Mouse (Mus musculus) forebrain, embryonic 11.5 days (tissue): ENCODE data around the gene Cstb. TPM values are rescaled to one million over a fixed set of nuclear protein-coding genes. Genes with fewer than 3 reads are reported as not detected.

ENCODE experiments used
- ATAC-seq: fragments of 200-750 bp; cut with Nextera tagmentation; replicated peaks from 2 replicates; pipeline ENCODE4 v1.8.0; 2017; ENCODE audit warnings: moderate TSS enrichment; ENCODE audit not compliant: low FRiP score
- DNase-seq: peaks from one replicate; pipeline ENCODE4 v3.0.0-alpha.2; 2017; ENCODE audit warnings: low spot score
- H3K27ac ChIP-seq: fragments of 300-500 bp; sonication (generic); 2 replicates; pipeline ENCODE4 v1.5.1; 2014; ENCODE audit warnings: low read depth, low read length
- H3K27me3 ChIP-seq: fragments of 300-500 bp; sonication (generic); 2 replicates; pipeline ENCODE4 v1.6.1; 2014; ENCODE audit warnings: mild to moderate bottlenecking, low read length, mixed read lengths; ENCODE audit not compliant: control insufficient read depth, insufficient read depth
- H3K36me3 ChIP-seq: fragments of 300-500 bp; sonication (generic); 2 replicates; pipeline ENCODE4 v1.6.1; 2014; ENCODE audit warnings: mild to moderate bottlenecking, low read length, moderate library complexity, mixed read lengths; ENCODE audit not compliant: control insufficient read depth, insufficient read depth
- H3K4me1 ChIP-seq: fragments of 300-500 bp; sonication (generic); replicated peaks from 2 replicates; pipeline ENCODE4 v1.6.1; 2014; ENCODE audit warnings: low read length, mixed read lengths; ENCODE audit not compliant: control insufficient read depth, insufficient read depth
- H3K4me2 ChIP-seq: fragments of 300-500 bp; sonication (generic); 2 replicates; pipeline ENCODE4 v1.6.1; 2014; ENCODE audit warnings: low read depth, mild to moderate bottlenecking, low read length, moderate library complexity, mixed read lengths; ENCODE audit not compliant: severe bottlenecking
- H3K4me3 ChIP-seq: fragments of 300-500 bp; sonication (generic); 2 replicates; pipeline ENCODE4 v1.5.1; 2014; ENCODE audit warnings: low read depth, low read length
- H3K9ac ChIP-seq: fragments of 300-500 bp; sonication (generic); 2 replicates; pipeline ENCODE4 v1.6.1; 2014; ENCODE audit warnings: low read length
- H3K9me3 ChIP-seq: fragments of 300-500 bp; sonication (generic); 2 replicates; pipeline ENCODE4 v1.6.1; 2016; ENCODE audit warnings: low read length, mixed read lengths; ENCODE audit not compliant: control insufficient read depth
- WGBS: fragments of 180-500 bp; shearing (Covaris S2); extraction: QIAGEN DNeasy Blood & Tissue Kit; methylation state at CpG from one replicate; pipeline ENCODE4 v1.1.7; 2014; 5-methylcytosine and 5-hydroxymethylcytosine counted together
- polyA plus RNA-seq: library from polyadenylated mRNA; unstranded; fragments of >200 nt; fragmentation: Nextera tagmentation; extraction: Ambion mirVana; gene quantifications from 2 replicates; pipeline ENCODE4 v1.2.1, GENCODE M21; 2014

The Cstb gene
- polyA plus RNA-seq, 1 experiment from 2014 or later = 112 TPM

- H3K4me2 ChIP-seq = peak overlapping the region; percentile 81
- 48% methylated on average over 6 of the region's 6 CpGs for WGBS
- H3K9me3 ChIP-seq = no peaks in the 10 kb centered on the region
- no peaks in the 10 kb centered on the region for H3K27me3 ChIP-seq
- ATAC-seq (0 out of 2 replicates have a peak, but pooled peaks have one; percentile 3), DNase-seq (no peak)
- H3K27ac ChIP-seq = no peak overlapping the region
- 0 out of 2 replicates have a peak, but pooled peaks cover 3% of the 10 kb centered on the region for H3K4me1 ChIP-seq
- H3K36me3 ChIP-seq = no peaks in the 10 kb centered on the region; the same call in 1 of the 2 replicates
- H3K4me3 ChIP-seq = peak overlapping the region; percentile 74
- H3K9ac ChIP-seq = peak overlapping the region; percentile 79
Measured at GRCm38 (mm10) chr10:78426117-78426735, 757 bp downstream of the Cstb start.

GRCm38 (mm10) chr10:78428070-78428469 is 2.6 kb downstream of the Cstb start:
- Histone ChIP-seq H3K4me2 (no peak overlapping the region), H3K36me3 (no peaks in the 10 kb centered on the region; the same call in 1 of the 2 replicates), H3K4me1 (0 out of 2 replicates have a peak, but pooled peaks cover 3% of the 10 kb centered on the region), H3K9me3 (no peaks in the 10 kb centered on the region), H3K27ac (no peak overlapping the region), H3K4me3 (no peak overlapping the region), H3K27me3 (no peaks in the 10 kb centered on the region), H3K9ac (no peak overlapping the region)
- 92% methylated on average over 11 of the region's 11 CpGs for WGBS
- ATAC-seq (no peak), DNase-seq (no peak)

GRCm38 (mm10) chr10:78429180-78429579 is 3.7 kb downstream of the Cstb start:
- 0 out of 2 replicates have a peak, but pooled peaks cover 3% of the 10 kb centered on the region for H3K4me1 ChIP-seq
- H3K9ac ChIP-seq = no peak overlapping the region
- no peak overlapping the region for H3K4me2 ChIP-seq
- H3K36me3 ChIP-seq = no peaks in the 10 kb centered on the region; the same call in 1 of the 2 replicates
- no peak overlapping the region for H3K27ac ChIP-seq
- no peaks in the 10 kb centered on the region for H3K27me3 ChIP-seq
- H3K9me3 ChIP-seq = no peaks in the 10 kb centered on the region
- H3K4me3 ChIP-seq = no peak overlapping the region
- no peak for ATAC-seq
- no peak for DNase-seq
- 87% methylated on average over 5 of the region's 5 CpGs for WGBS

- 99% methylated on average over 2 of the region's 2 CpGs for WGBS
- no peak overlapping the region for H3K9ac ChIP-seq
- 0 out of 2 replicates have a peak, but pooled peaks cover 3% of the 10 kb centered on the region for H3K4me1 ChIP-seq
- no peak overlapping the region for H3K4me2 ChIP-seq
- no peak overlapping the region for H3K27ac ChIP-seq
- ATAC-seq = no peak
- no peaks in the 10 kb centered on the region; the same call in 1 of the 2 replicates for H3K36me3 ChIP-seq
- no peak overlapping the region for H3K4me3 ChIP-seq
- no peaks in the 10 kb centered on the region for H3K9me3 ChIP-seq
- DNase-seq = no peak
- no peaks in the 10 kb centered on the region for H3K27me3 ChIP-seq
Measured at GRCm38 (mm10) chr10:78429776-78430175, 4.3 kb downstream of the Cstb start.

- no peak overlapping the region for H3K9ac ChIP-seq
- no peaks in the 10 kb centered on the region for H3K4me1 ChIP-seq
- no peaks in the 10 kb centered on the region for H3K9me3 ChIP-seq
- WGBS = 75% methylated on average over 3 of the region's 3 CpGs
- no peaks in the 10 kb centered on the region; the same call in 1 of the 2 replicates for H3K36me3 ChIP-seq
- H3K27me3 ChIP-seq = no peaks in the 10 kb centered on the region
- no peak overlapping the region for H3K4me3 ChIP-seq
- DNase-seq = no peak
- ATAC-seq = no peak
- no peak overlapping the region for H3K4me2 ChIP-seq
- H3K27ac ChIP-seq = no peak overlapping the region
Measured at GRCm38 (mm10) chr10:78432853-78433252, 7.4 kb downstream of the Cstb start.

GRCm38 (mm10) chr10:78438094-78438493 is 12.6 kb downstream of the Cstb start:
- H3K9me3 ChIP-seq = no peaks in the 10 kb centered on the region
- H3K9ac ChIP-seq = no peak overlapping the region
- H3K4me1 ChIP-seq = no peaks in the 10 kb centered on the region
- no peak for ATAC-seq
- no peak overlapping the region for H3K27ac ChIP-seq
- 12% methylated on average over 5 of the region's 5 CpGs for WGBS
- DNase-seq = peak; percentile 86
- no peaks in the 10 kb centered on the region for H3K27me3 ChIP-seq
- H3K36me3 ChIP-seq = no peaks in the 10 kb centered on the region
- H3K4me3 ChIP-seq = no peak overlapping the region
- no peak overlapping the region for H3K4me2 ChIP-seq

- H3K27ac ChIP-seq = no peak overlapping the region
- ATAC-seq (no peak; the same call in 1 of the 2 replicates), DNase-seq (peak; percentile 63)
Measured at GRCm38 (mm10) chr10:78439550-78439949, 14.1 kb downstream of the Cstb start.

GRCm38 (mm10) chr10:78439990-78440389 is 14.5 kb downstream of the Cstb start:
- 89% methylated on average over 7 of the region's 7 CpGs for WGBS
- Histone ChIP-seq H3K4me1 (no peaks in the 10 kb centered on the region), H3K9me3 (no peaks in the 10 kb centered on the region), H3K27ac (no peak overlapping the region), H3K36me3 (no peaks in the 10 kb centered on the region), H3K4me2 (no peak overlapping the region), H3K27me3 (no peaks in the 10 kb centered on the region), H3K9ac (no peak overlapping the region), H3K4me3 (no peak overlapping the region)
- DNase-seq (no peak), ATAC-seq (no peak)

More at GRCm38 (mm10) chr10:78439550-78439949, 14.1 kb downstream of the Cstb start:
- no peaks in the 10 kb centered on the region for H3K27me3 ChIP-seq
- no peak overlapping the region for H3K9ac ChIP-seq
- no peaks in the 10 kb centered on the region for H3K36me3 ChIP-seq
- no peaks in the 10 kb centered on the region for H3K4me1 ChIP-seq
- no peaks in the 10 kb centered on the region for H3K9me3 ChIP-seq
- no peak overlapping the region for H3K4me3 ChIP-seq
- no peak overlapping the region for H3K4me2 ChIP-seq
- WGBS = 59% methylated on average over 5 of the region's 5 CpGs

GRCm38 (mm10) chr10:78440812-78441211 is 15.3 kb downstream of the Cstb start:
- no peak for ATAC-seq
- whole genome bisulfite sequencing = 69% methylated on average over 9 of the region's 9 CpGs

More at GRCm38 (mm10) chr10:78440812-78441211, 15.3 kb downstream of the Cstb start:
- Histone ChIP-seq H3K4me3 (no peak overlapping the region), H3K9ac (no peak overlapping the region), H3K4me1 (no peaks in the 10 kb centered on the region), H3K4me2 (no peak overlapping the region), H3K36me3 (no peaks in the 10 kb centered on the region), H3K27me3 (no peaks in the 10 kb centered on the region), H3K27ac (no peak overlapping the region), H3K9me3 (no peaks in the 10 kb centered on the region)
- peak; percentile 69 for DNase-seq
